Mouse (Mus musculus) R1 (cell line): ENCODE measurements around the gene Lrmda.

Experiments used
- DNase-seq: peaks from one replicate; pipeline ENCODE4 v3.0.0-alpha.2; 2018; ENCODE audit warnings: low read depth, low spot score

Gene Lrmda

GRCm38 (mm10) chr14:22240315-22240714, 220.8 kb downstream of the Lrmda start:
- no peak for DNase-seq

GRCm38 (mm10) chr14:22255458-22255857, 235.9 kb downstream of the Lrmda start:
- DNase-seq: peak; percentile 1

- peak; percentile 13 for DNase-seq
Observed at GRCm38 (mm10) chr14:22256274-22256673, 236.8 kb downstream of the Lrmda start.

GRCm38 (mm10) chr14:22259376-22260032, 240.0 kb downstream of the Lrmda start:
- no peak for DNase-seq

GRCm38 (mm10) chr14:22260033-22260419, 240.5 kb downstream of the Lrmda start:
- no peak for DNase-seq

- no peak for DNase-seq
Observed at GRCm38 (mm10) chr14:22265229-22265905, 245.9 kb downstream of the Lrmda start.

GRCm38 (mm10) chr14:22269812-22270211, 250.3 kb downstream of the Lrmda start:
- no peak for DNase-seq

GRCm38 (mm10) chr14:22278053-22278452, 258.5 kb downstream of the Lrmda start:
- no peak for DNase-seq

GRCm38 (mm10) chr14:22279591-22279990, 260.1 kb downstream of the Lrmda start:
- no peak for DNase-seq

GRCm38 (mm10) chr14:22281630-22282029, 262.1 kb downstream of the Lrmda start:
- DNase-seq: no peak

GRCm38 (mm10) chr14:22282847-22283246, 263.3 kb downstream of the Lrmda start:
- no peak for DNase-seq

GRCm38 (mm10) chr14:22283722-22284121, 264.2 kb downstream of the Lrmda start:
- peak; percentile 10 for DNase-seq

GRCm38 (mm10) chr14:22284823-22285517, 265.5 kb downstream of the Lrmda start:
- DNase-seq: no peak

GRCm38 (mm10) chr14:22285826-22286225, 266.3 kb downstream of the Lrmda start:
- DNase-seq: no peak

- no peak for DNase-seq
Observed at GRCm38 (mm10) chr14:22288179-22288578, 268.7 kb downstream of the Lrmda start.

GRCm38 (mm10) chr14:22289380-22289922, 269.9 kb downstream of the Lrmda start:
- no peak for DNase-seq

- DNase-seq: peak; percentile 3
Observed at GRCm38 (mm10) chr14:22294371-22294770, 274.9 kb downstream of the Lrmda start.

- DNase-seq: no peak
Observed at GRCm38 (mm10) chr14:22296655-22297239, 277.2 kb downstream of the Lrmda start.

GRCm38 (mm10) chr14:22306759-22307158, 287.2 kb downstream of the Lrmda start:
- no peak for DNase-seq

GRCm38 (mm10) chr14:22308059-22308458, 288.5 kb downstream of the Lrmda start:
- no peak for DNase-seq

GRCm38 (mm10) chr14:22323058-22323457, 303.5 kb downstream of the Lrmda start:
- DNase-seq: no peak
